Mouse (Mus musculus) heart, postnatal 0 days (tissue): ENCODE measurements around the gene Ak9. TPM values are rescaled to one million over a fixed set of nuclear protein-coding genes. Genes with fewer than 3 reads are reported as not detected.
A peak's percentile ranks its signal among the peaks of the same experiment; 100 is the strongest.

Experiments used
- ATAC-seq: fragments of 200-750 bp; cut with Nextera tagmentation; 2 replicates; pipeline ENCODE4 v1.8.0; 2017; ENCODE audit warnings: low read depth, moderate number of reproducible peaks, moderate library complexity; ENCODE audit not compliant: insufficient read depth
- DNase-seq: peaks from one replicate; pipeline ENCODE4 v3.0.0-alpha.2; 2016; ENCODE audit warnings: low spot score
- H3K27ac ChIP-seq: fragments of 300-500 bp; sonication (generic); 2 replicates; pipeline ENCODE4 v1.5.1; 2014; ENCODE audit warnings: low read depth, mild to moderate bottlenecking
- H3K27me3 ChIP-seq: fragments of 300-500 bp; sonication (generic); 2 replicates; pipeline ENCODE4 v1.6.1; 2014; ENCODE audit warnings: low read length, mixed read lengths; ENCODE audit not compliant: control insufficient read depth, insufficient read depth
- H3K36me3 ChIP-seq: fragments of 300-500 bp; sonication (generic); replicated peaks from 2 replicates; pipeline ENCODE4 v1.6.1; 2014; ENCODE audit warnings: low read length, mixed read lengths; ENCODE audit not compliant: control insufficient read depth, insufficient read depth
- H3K4me1 ChIP-seq: fragments of 300-500 bp; sonication (generic); 2 replicates; pipeline ENCODE4 v1.6.1; 2014; ENCODE audit warnings: antibody characterized with exemption; ENCODE audit not compliant: control insufficient read depth, insufficient read depth
- H3K4me2 ChIP-seq: fragments of 300-500 bp; sonication (generic); 2 replicates; pipeline ENCODE4 v1.6.1; 2014; ENCODE audit warnings: low read depth, mild to moderate bottlenecking, low read length, moderate library complexity
- H3K4me3 ChIP-seq: fragments of 300-500 bp; sonication (generic); 2 replicates; pipeline ENCODE4 v1.5.1; 2014; ENCODE audit warnings: low read depth, low read length
- H3K9ac ChIP-seq: fragments of 300-500 bp; sonication (generic); replicated peaks from 2 replicates; pipeline ENCODE4 v1.6.1; 2014; ENCODE audit warnings: low read depth, low read length, mixed read lengths
- H3K9me3 ChIP-seq: fragments of 300-500 bp; sonication (generic); replicated peaks from 2 replicates; pipeline ENCODE4 v1.6.1; 2016; ENCODE audit warnings: low read length; ENCODE audit not compliant: control insufficient read depth
- CTCF ChIP-seq: IDR thresholded peaks from 2 replicates; pipeline ENCODE4 v1.5.1; 2016; ENCODE audit warnings: antibody characterized with exemption, control low read depth, low read depth
- EP300 ChIP-seq: IDR thresholded peaks from 2 replicates; pipeline ENCODE4 v1.6.1; 2016; ENCODE audit warnings: antibody characterized with exemption, low read depth
- WGBS: fragments of 180-500 bp; shearing (Covaris S2); extraction: QIAGEN DNeasy Blood & Tissue Kit; methylation state at CpG from one replicate; pipeline ENCODE4 v1.1.7; 2014; 5-methylcytosine and 5-hydroxymethylcytosine counted together
- polyA plus RNA-seq: library from polyadenylated mRNA; unstranded; fragments of >200 nt; fragmentation: Nextera tagmentation; extraction: Ambion mirVana; gene quantifications from 2 replicates; pipeline ENCODE4 v1.2.1, GENCODE M21; 2015
- total RNA-seq: library from RNA; depleted of rRNA; stranded (reverse); fragments of >200 nt; gene quantifications from 2 replicates; pipeline ENCODE4 v1.2.3, GENCODE M21; 2014; ENCODE audit warnings: low replicate concordance

Gene Ak9
- total and polyA plus RNA-seq, 2 experiments from 2014 or later = 0.23 to 0.29 TPM

- Histone ChIP-seq H3K9ac (peak within 1 kb of the TSS; percentile 81), H3K4me1 (peaks cover 31% of the 10 kb centered on the region), H3K27me3 (no peaks in the 10 kb centered on the region), H3K36me3 (peaks cover 24% of the 10 kb centered on the region), H3K4me2 (peak within 1 kb of the TSS; percentile 94), H3K27ac (peak within 1 kb of the TSS; percentile 85), H3K4me3 (peak within 1 kb of the TSS; percentile 69), H3K9me3 (no peaks in the 10 kb centered on the region)
- peak; percentile 74 for DNase-seq
- under 1% methylated on average over 35 of the region's 35 CpGs for WGBS
- TF ChIP-seq CTCF = no peak
- TF ChIP-seq EP300 = no peak
- peak; percentile 61 for ATAC-seq
Observed at GRCm38 (mm10) chr10:41476171-41477017, 172.6 kb downstream of the Ak9 start, which contains the start of gene Mical1. Gene Mical1 (plus strand): TSS chr10:41476314.

GRCm38 (mm10) chr10:41477018-41477277 lies 173.2 kb downstream of the Ak9 start:
- TF ChIP-seq EP300 (no peak), CTCF (no peak)
- Histone ChIP-seq H3K4me3 (peak overlapping the region; percentile 69), H3K9me3 (no peaks in the 10 kb centered on the region), H3K27ac (peak overlapping the region; percentile 85), H3K4me2 (peak overlapping the region; percentile 94), H3K4me1 (peaks cover 31% of the 10 kb centered on the region), H3K36me3 (peaks cover 28% of the 10 kb centered on the region), H3K27me3 (no peaks in the 10 kb centered on the region), H3K9ac (peak overlapping the region; percentile 81)
- ATAC-seq (no peak), DNase-seq (no peak)
- 2% methylated on average over 9 of the region's 9 CpGs for WGBS

GRCm38 (mm10) chr10:41477278-41478181 lies 173.8 kb downstream of the Ak9 start:
- ATAC-seq (peak; percentile 75), DNase-seq (peak; percentile 88)
- Histone ChIP-seq H3K4me2 (peak overlapping the region; percentile 94), H3K27ac (peak overlapping the region; percentile 85), H3K36me3 (peaks cover 34% of the 10 kb centered on the region), H3K9me3 (no peaks in the 10 kb centered on the region), H3K27me3 (no peaks in the 10 kb centered on the region), H3K9ac (peak overlapping the region; percentile 81), H3K4me1 (peaks cover 31% of the 10 kb centered on the region), H3K4me3 (peak overlapping the region; percentile 69)
- TF ChIP-seq CTCF = no peak
- TF ChIP-seq EP300 = 0 out of 2 replicates have a peak, but pooled peaks have one; percentile 66
- WGBS = 3% methylated on average over 20 of the region's 20 CpGs

- Histone ChIP-seq H3K27ac (no peak overlapping the region), H3K9ac (no peak overlapping the region), H3K9me3 (no peaks in the 10 kb centered on the region), H3K4me3 (no peak overlapping the region), H3K4me2 (no peak overlapping the region), H3K36me3 (peaks cover 55% of the 10 kb centered on the region), H3K4me1 (peaks cover 20% of the 10 kb centered on the region), H3K27me3 (no peaks in the 10 kb centered on the region)
- DNase-seq = no peak
- 81% methylated on average over 3 of the region's 3 CpGs for WGBS
- ATAC-seq = no peak
- TF ChIP-seq CTCF = no peak
- no peak for TF ChIP-seq EP300
Observed at GRCm38 (mm10) chr10:41479961-41480360, 176.2 kb downstream of the Ak9 start.

GRCm38 (mm10) chr10:41480938-41481880 lies 177.4 kb downstream of the Ak9 start:
- no peak overlapping the region for H3K9ac ChIP-seq
- peaks cover 68% of the 10 kb centered on the region for H3K36me3 ChIP-seq

More at GRCm38 (mm10) chr10:41480938-41481880, 177.4 kb downstream of the Ak9 start:
- TF ChIP-seq EP300 (no peak), CTCF (no peak)
- Histone ChIP-seq H3K4me1 (peaks cover 8% of the 10 kb centered on the region), H3K9me3 (no peaks in the 10 kb centered on the region), H3K27ac (no peak overlapping the region), H3K27me3 (no peaks in the 10 kb centered on the region), H3K4me3 (no peak overlapping the region), H3K4me2 (no peak overlapping the region)
- DNase-seq (no peak), ATAC-seq (no peak)
- 44% methylated on average over 33 of the region's 33 CpGs for WGBS
